Mouse (Mus musculus) cerebellum, adult 9-11 months (tissue): ENCODE data around the gene Fgl2.
"Not testable (repeated sequence)": the region's sequence is repeated elsewhere in the genome, so short reads cannot be mapped to it uniquely, and the experiment has no call there.

Experiments used
- DNase-seq: peaks from one replicate; pipeline ENCODE4 v3.0.0; 2022

The Fgl2 gene

DNA sequence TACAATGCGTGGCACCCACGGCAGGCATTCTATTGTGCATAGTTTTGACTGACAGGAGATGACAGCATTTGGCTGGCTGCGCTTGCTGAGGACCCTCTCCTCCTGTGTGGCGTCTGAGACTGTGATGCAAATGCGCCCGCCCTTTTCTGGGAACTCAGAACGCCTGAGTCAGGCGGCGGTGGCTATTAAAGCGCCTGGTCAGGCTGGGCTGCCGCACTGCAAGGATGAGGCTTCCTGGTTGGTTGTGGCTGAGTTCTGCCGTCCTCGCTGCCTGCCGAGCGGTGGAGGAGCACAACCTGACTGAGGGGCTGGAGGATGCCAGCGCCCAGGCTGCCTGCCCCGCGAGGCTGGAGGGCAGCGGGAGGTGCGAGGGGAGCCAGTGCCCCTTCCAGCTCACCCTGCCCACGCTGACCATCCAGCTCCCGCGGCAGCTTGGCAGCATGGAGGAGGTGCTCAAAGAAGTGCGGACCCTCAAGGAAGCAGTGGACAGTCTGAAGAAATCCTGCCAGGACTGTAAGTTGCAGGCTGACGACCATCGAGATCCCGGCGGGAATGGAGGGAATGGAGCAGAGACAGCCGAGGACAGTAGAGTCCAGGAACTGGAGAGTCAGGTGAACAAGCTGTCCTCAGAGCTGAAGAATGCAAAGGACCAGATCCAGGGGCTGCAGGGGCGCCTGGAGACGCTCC lies at the start of gene Fgl2:
Gene Fgl2, plus strand, starts transcription at position 150 of the 687 bp plus-strand sequence.
- DNase-seq, result no peak

DNA sequence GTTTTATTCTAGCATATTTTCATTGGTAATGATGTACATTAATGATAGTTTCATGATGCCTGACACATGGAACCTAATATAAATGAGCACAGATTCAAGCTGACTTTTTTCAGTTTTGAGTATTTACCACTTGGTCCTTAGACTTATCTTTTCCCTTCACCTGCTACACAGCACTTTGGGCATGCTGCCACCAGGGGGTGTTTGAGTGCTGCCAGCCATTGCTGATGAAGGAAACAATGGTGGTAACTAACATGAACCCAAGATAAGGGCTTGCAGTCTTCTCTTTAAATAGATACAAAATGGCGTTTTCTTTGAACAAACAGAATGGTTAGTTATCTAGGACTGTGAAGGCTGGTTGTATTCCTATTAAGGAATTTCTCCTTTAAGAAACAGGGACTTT lies 45.9 kb upstream of the Fgl2 start:
- DNase-seq, result no peak

- no peak for DNase-seq
These were observed 43.9 kb upstream of the Fgl2 start for GRCm38 (mm10) chr5:21328560-21328959.

DNA sequence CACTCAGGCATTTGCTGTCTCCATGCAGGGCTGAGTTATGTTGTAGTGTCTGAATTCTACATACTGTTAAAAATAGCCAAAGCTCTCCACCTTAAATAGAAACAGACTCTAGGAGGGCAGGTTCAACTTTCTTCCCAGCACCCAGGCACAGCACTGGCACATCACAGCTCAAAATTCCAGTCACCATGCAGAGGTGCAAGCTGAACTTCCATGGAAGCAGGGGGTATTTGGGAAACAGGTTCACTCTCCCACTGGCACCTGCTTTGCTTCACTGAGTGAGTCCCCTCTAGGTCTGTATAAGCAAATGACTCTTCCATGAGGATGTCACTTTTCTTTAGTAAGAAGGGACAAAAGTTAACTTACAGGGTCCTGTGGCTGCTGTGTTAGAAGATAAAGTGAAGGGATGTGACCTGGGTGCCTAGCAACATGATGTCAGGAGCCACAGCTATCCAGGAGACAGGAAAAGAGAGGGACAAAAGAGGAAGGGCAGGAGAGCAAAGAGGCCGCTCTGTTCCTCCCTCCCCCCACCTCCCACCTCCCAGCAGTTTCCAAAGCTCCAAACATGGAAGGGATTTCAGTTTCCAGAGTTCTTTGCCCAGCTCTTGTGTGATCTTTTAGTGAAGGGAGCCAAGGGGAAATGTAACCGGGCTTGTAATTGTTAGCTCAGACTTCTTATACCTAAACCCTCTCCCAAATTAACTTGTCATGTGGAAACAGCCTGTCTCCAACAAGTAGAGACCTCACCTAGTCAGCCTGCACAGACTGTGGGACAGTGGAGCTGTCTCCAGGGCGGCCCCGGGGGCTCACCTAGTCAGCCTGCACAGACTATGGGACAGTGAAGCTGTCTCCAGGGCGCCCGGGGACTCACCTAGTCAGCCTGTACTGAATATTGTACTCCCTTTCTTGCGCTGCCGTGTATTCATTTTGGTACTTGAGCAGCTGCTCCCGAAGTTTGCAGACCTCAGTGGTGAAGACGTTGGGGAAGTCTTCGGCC lies 42.5 kb upstream of the Fgl2 start:
- DNase-seq, result no peak

DNA sequence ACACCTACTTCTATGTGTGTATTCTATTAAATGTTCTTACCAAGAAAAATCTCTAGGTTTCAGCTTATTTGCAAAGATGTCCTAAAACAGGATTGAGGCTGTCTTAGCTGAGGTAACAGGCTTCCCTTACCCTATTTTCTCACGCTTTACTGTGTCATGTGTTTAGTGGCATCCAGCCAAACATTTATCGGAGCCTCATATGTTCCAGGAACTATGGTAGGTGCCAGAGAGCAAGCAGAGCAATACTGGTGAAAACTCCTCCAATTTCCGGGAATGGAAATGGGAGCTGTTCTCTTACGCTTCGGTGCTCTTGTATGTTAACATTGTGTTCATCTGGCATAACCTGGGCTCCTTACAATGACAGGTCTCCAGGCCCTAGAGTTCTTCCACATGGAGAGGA lies 40.8 kb upstream of the Fgl2 start:
- no peak for DNase-seq

GRCm38 (mm10) chr5:21332119-21332518 lies 40.3 kb upstream of the Fgl2 start:
- no peak for DNase-seq

DNA sequence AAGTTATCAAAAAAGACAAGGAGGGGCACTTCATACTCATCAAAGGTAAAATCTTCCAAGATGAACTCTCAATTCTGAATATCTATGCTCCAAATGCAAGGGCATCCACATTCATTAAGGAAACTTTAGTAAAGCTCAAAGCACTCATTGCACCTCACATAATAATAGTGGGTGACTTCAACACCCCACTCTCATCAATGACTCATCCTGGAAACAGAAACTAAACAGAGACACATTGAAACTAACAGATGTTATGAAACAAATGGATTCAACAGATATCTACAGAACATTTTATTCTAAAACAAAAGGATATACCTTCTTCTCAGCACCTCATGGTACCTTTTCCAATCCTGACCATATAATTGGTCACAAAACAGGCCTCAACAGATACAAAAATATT lies 30.2 kb upstream of the Fgl2 start:
- not testable (repeated sequence) for DNase-seq

- no peak for DNase-seq
These were observed 24.1 kb upstream of the Fgl2 start for GRCm38 (mm10) chr5:21348366-21348765.

- no peak for DNase-seq
These were observed 20.8 kb upstream of the Fgl2 start for GRCm38 (mm10) chr5:21351678-21352077.

DNA sequence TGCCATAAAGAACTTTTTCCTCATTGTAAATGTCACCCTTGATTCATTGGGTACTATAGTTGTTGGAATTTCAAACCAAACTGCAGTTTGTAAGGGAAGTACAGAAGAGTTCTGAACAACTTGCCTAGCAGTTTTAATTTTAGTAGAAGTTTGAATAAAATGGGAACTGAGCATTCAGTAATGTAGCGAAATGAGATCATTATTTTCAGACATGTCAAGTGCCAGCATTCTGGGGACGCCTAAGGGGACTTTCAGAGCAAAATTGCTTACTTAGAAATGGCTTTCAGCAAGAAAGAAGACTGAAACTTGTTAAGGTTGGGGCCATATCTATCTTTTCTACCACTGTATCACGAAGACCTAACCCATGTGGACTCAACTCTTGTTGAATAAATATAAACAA lies 13.8 kb upstream of the Fgl2 start:
- no peak for DNase-seq

DNA sequence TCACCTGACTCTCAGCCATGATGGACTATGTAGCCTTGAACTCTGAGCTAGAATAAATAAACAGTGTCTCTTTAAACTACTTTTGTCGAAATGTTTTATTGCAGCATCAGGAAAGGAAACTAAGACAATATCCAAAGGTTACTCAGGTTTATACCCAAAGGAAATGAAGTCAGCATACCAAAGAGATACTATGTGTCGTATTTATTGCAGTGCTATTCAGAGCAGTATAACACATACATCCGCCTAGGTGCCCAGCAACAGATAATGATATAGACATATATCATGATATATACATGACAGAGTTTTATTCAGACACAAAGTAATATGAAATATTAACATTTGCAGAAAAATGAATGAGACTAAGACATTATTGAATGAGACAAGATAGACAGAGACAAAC lies 9.1 kb upstream of the Fgl2 start:
- DNase-seq, result no peak

GRCm38 (mm10) chr5:21366338-21367053 lies 5.9 kb upstream of the Fgl2 start:
- no peak for DNase-seq

GRCm38 (mm10) chr5:21367514-21367913 lies 4.9 kb upstream of the Fgl2 start:
- DNase-seq, result no peak

- DNase-seq, result no peak
These were observed 2.1 kb upstream of the Fgl2 start for GRCm38 (mm10) chr5:21370218-21370947.

DNA sequence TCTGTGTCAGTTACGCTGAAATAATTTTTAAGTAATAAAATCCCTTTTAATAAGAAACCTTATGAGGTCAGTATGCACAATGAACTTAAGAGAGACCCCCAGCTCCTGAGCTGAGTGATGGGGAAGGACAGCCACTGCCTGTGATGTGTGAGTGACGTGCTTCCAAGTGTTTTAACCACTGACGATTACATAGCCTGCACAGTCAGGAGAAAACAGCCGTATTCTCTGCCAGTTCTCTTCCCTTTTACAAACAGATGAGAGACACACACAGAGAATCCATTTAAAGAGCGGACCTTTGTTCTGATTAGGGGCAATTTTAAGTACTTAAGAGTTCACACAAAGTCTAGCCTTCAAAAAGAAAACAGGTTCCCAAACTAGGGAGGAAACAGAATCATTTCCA lies 522 bp upstream of the Fgl2 start:
- DNase-seq, result no peak

GRCm38 (mm10) chr5:21373180-21373518 lies 707 bp downstream of the Fgl2 start:
- no peak for DNase-seq

GRCm38 (mm10) chr5:21376935-21377334 lies 4.5 kb downstream of the Fgl2 start:
- no peak for DNase-seq

DNA sequence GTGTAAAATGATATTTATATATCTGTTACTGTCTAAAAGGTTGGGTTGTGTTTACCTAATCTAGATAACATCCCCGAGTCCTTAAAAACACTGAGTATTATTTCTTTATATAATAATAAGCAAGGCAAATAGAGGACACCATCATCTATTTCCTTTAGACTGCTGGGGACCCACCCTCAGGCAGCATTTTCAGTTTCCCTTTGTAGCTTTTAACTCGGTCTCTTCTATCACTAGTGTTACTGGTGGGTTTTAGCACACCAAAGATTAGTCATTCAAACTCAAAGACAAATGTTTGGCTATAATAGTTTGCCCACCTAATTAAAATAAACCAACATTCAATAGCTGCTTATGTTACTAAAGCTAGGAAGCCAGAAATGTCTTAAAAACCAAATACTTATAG lies 6.0 kb downstream of the Fgl2 start:
- no peak for DNase-seq

GRCm38 (mm10) chr5:21381986-21382385 lies 9.5 kb downstream of the Fgl2 start:
- DNase-seq, result no peak

DNA sequence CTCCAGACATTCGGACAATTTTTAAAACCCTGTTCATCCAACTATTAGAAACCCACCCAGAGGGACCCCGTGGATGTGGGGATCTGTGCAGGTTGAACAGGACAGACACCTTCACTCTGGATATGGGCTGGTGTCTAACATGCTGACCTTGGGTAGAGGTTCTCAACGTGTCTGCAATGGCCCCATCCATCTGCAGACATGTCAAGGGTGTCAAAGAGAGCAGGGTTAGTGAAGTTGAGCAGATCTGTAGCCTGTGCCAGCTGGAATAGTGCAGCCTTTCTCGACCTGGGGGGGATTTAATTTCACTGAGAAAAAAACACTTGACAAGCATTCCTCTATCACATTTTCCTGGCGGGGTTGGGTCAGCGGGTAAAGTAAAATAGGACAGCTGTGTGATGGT lies 10.2 kb downstream of the Fgl2 start:
- DNase-seq, result no peak

DNA sequence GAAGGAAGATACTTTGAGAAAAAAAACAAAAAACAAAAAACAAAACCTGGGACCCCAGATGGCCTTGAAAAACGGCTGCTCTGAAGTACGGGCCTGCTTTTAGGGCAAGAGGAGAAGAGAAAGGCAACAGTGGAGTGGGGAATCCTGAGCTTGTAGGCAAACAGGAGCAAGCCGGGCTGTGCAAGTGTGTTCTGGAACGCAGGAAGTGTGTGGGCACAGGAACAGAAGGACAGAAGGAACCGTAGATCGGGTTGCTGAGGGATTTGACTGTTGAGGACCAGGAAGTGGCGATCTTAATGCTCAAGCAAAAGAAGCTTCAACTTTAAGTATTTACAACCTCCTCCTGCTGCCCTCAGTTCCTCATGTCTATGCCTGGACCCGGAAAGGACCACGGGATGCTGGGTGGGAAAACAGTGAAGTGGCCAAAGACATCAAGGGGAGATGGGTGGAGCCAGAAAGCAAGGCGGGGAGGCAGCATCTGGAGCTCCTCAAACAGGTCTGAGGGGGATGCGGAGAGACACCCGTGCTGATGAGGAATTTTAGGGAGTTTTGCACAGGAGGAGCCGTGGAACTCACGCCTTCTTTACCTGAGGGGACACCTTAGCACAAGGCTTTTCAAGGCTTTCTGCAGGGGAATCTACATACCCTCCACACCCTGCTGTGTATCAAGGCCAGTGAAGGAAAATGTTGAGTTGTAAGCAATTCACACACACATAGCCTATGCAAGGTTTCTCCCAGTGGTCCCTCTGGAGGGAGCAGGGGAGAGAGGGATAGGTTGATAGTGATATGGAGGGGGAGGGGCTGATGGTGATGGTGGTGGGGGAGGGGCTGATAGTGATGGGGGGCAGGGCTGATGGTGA lies 11.2 kb downstream of the Fgl2 start:
- no peak for DNase-seq
